Comparison of ENCODE assay signal across 8 mouse cellular contexts in genomic region chr12:17690564-17691281, GRCm38 (mm10). TPM values are rescaled to one million over a fixed set of nuclear protein-coding genes. Genes with fewer than 3 reads are reported as not detected.
DNase-seq lines count a peak whose midpoint lies in the region; ATAC-seq and TF ChIP-seq lines count a peak whose summit lies in the region.

TSS of gene Hpcal1 (plus strand) at chr12:17690856.

- 1% methylated on average over 67 of the region's 72 CpGs for WGBS in lung, embryonic 15.5 days
- WGBS in olfactory bulb, adult 2 months = under 1% methylated on average over 72 of the region's 72 CpGs

- H3K4me2 ChIP-seq in lung, embryonic 15.5 days = peak within 1 kb of the TSS; percentile 95

- TF ChIP-seq POLR2A in olfactory bulb, adult 2 months (IDR thresholded peaks at IDR 0.05; ENCODE audit: insufficient read depth, low read depth, low read length) = no peak

- peak; percentile 83 for ATAC-seq in frontal cortex, adult (ENCODE audit: low TSS enrichment)
- peak; percentile 73 to 84 for ATAC-seq in hematopoietic stem cell, adult 5-6 weeks (replicated peaks in 1 of 2; ENCODE audit: insufficient read depth in 1 of 2, low FRiP score in 2 of 2, low TSS enrichment in 1 of 2, low read depth in 1 of 2, poor library complexity in 2 of 2, severe bottlenecking in 2 of 2)
- ATAC-seq in lung, embryonic 15.5 days (ENCODE audit: borderline replicate concordance, extremely low read depth, low FRiP score, low TSS enrichment) = peak; percentile 90

- H3K4me1 ChIP-seq in lung, embryonic 15.5 days = peaks cover 22% of the 10 kb centered on the region
- peaks cover 25% of the 10 kb centered on the region for H3K4me1 ChIP-seq in olfactory bulb, adult 2 months (ENCODE audit: control insufficient read depth, insufficient read depth, low read length)

- H3K9me3 ChIP-seq in lung, embryonic 15.5 days = no peaks in the 10 kb centered on the region

- peak within 1 kb of the TSS; percentile 87 for H3K4me3 ChIP-seq in lung, embryonic 15.5 days
- H3K4me3 ChIP-seq in olfactory bulb, adult 2 months (ENCODE audit: insufficient read depth, low read depth, low read length) = peak within 1 kb of the TSS; percentile 55

- peak within 1 kb of the TSS; percentile 78 for H3K9ac ChIP-seq in lung, embryonic 15.5 days

- peak; percentile 95 for DNase-seq in Muller cell, postnatal 12 days (ENCODE audit: inconsistent ontology term)
- DNase-seq in cerebellum, adult 9-10 months = peak; percentile 95
- DNase-seq in layer of hippocampus, adult 9-10 months (ENCODE audit: low spot score) = peak; percentile 71
- DNase-seq in thymus, adult 18-20 months = peak; percentile 86 to 87

- no peak for TF ChIP-seq CTCF in olfactory bulb, adult 2 months (IDR thresholded peaks at IDR 0.05; ENCODE audit: insufficient read depth, low read depth, low read length)

- H3K27me3 ChIP-seq in lung, embryonic 15.5 days = no peaks in the 10 kb centered on the region; the same call in 1 of the 2 replicates

- no peaks in the 10 kb centered on the region for H3K36me3 ChIP-seq in lung, embryonic 15.5 days

- peak within 1 kb of the TSS; percentile 73 for H3K27ac ChIP-seq in lung, embryonic 15.5 days
- H3K27ac ChIP-seq in olfactory bulb, adult 2 months (ENCODE audit: insufficient read depth, low read depth, low read length) = no peak within 1 kb of the TSS

RNA-seq across cellular contexts. Expression of gene Hpcal1, which starts in this region (rescaled TPM):
- total RNA-seq in hematopoietic stem cell, adult 5-6 weeks (2017) = 15.5 and 16.8 TPM in 2 replicates
- polyA plus RNA-seq in lung, embryonic 15.5 days (2015; fragmentation: Nextera tagmentation; extraction: Ambion mirVana) = 62.0 and 72.2 TPM in 2 replicates
- not detected in 2 replicates for polyA plus RNA-seq in olfactory bulb, adult 2 months (2012; ENCODE audit: insufficient read depth, insufficient read length, low replicate concordance, missing spikeins)

Comparison
In these comparisons a context has a peak if more than half of its experiments do, and no peak if none do; other contexts are left out.
1. RNA of gene Hpcal1 (polyA plus RNA-seq): 62.0 to 72.2 TPM in lung, embryonic 15.5 days; not detected in olfactory bulb, adult 2 months; every median in the first group is over 10 times any median in the second.
2. Peak in every context shown above with its lines, with median percentiles within 50 percentile points of each other: DNase-seq and ATAC-seq.